In genomic region chr12:14015271-14015670, GRCm38 (mm10) we compare ENCODE assay signal across 32 mouse cellular contexts.
DNase-seq lines count a peak whose midpoint lies in the region; ATAC-seq and TF ChIP-seq lines count a peak whose summit lies in the region.
"Had no signal": no experiment of that assay in that cellular context is flagged by ENCODE, and none has a peak within 500 bp of the region (broad histone marks: within the 10 kb centered on the region; RNA-seq: fewer than 3 reads in every experiment).

No protein-coding gene starts in this region.

- no peaks in the 10 kb centered on the region for H3K9me3 ChIP-seq in hindbrain, postnatal 0 days (ENCODE audit: low read length)
- no peaks in the 10 kb centered on the region for H3K9me3 ChIP-seq in hindbrain, embryonic 11.5 days (ENCODE audit: control insufficient read depth, low read length)
- H3K9me3 ChIP-seq in lung, postnatal 0 days (ENCODE audit: low read length) = no peaks in the 10 kb centered on the region
- H3K9me3 ChIP-seq: embryonic facial prominence, embryonic 13.5 days; forebrain, embryonic 12.5 days; heart, embryonic 13.5 days; hindbrain, embryonic 13.5 days; kidney, embryonic 15.5 days; limb, embryonic 13.5 days; liver, embryonic 13.5 days; neural tube, embryonic 12.5 days had no signal

- no peak overlapping the region for H3K4me3 ChIP-seq in hindbrain, postnatal 0 days (ENCODE audit: low read length)
- no peak overlapping the region for H3K4me3 ChIP-seq in hindbrain, embryonic 11.5 days (ENCODE audit: low read depth, low read length)
- H3K4me3 ChIP-seq in lung, postnatal 0 days (ENCODE audit: low read depth, low read length) = no peak overlapping the region
- H3K4me3 ChIP-seq: embryonic facial prominence, embryonic 13.5 days; forebrain, embryonic 12.5 days; heart, embryonic 13.5 days; hindbrain, embryonic 13.5 days; kidney, embryonic 15.5 days; limb, embryonic 13.5 days; liver, embryonic 13.5 days; neural tube, embryonic 12.5 days had no signal

- H3K27ac ChIP-seq in hindbrain, postnatal 0 days = no peak overlapping the region
- H3K27ac ChIP-seq in hindbrain, embryonic 11.5 days (ENCODE audit: low read depth, low read length) = no peak overlapping the region
- H3K27ac ChIP-seq in lung, postnatal 0 days (ENCODE audit: low read length) = no peak overlapping the region
- H3K27ac ChIP-seq: embryonic facial prominence, embryonic 13.5 days; forebrain, embryonic 12.5 days; heart, embryonic 13.5 days; hindbrain, embryonic 13.5 days; kidney, embryonic 15.5 days; limb, embryonic 13.5 days; liver, embryonic 13.5 days; neural tube, embryonic 12.5 days had no signal

- H3K4me1 ChIP-seq in hindbrain, postnatal 0 days (ENCODE audit: insufficient read depth, low read length) = no peaks in the 10 kb centered on the region
- H3K4me1 ChIP-seq in hindbrain, embryonic 11.5 days (replicated peaks; ENCODE audit: control insufficient read depth, insufficient read depth, low read length) = no peaks in the 10 kb centered on the region
- H3K4me1 ChIP-seq in lung, postnatal 0 days (ENCODE audit: insufficient read depth, low read depth, low read length) = no peaks in the 10 kb centered on the region
- H3K4me1 ChIP-seq: embryonic facial prominence, embryonic 13.5 days; forebrain, embryonic 12.5 days; heart, embryonic 13.5 days; hindbrain, embryonic 13.5 days; kidney, embryonic 15.5 days; limb, embryonic 13.5 days; liver, embryonic 13.5 days; neural tube, embryonic 12.5 days had no signal

- peak; percentile 3 for DNase-seq in adrenal gland, postnatal 10 days
- DNase-seq in adrenal gland, postnatal 14 days = no peak
- peak; percentile 11 for DNase-seq in hindbrain, postnatal 0 days (ENCODE audit: low spot score)
- DNase-seq in hindbrain, embryonic 11.5 days (ENCODE audit: low spot score) = no peak
- peak; percentile 47 for DNase-seq in lung, postnatal 36 days
- DNase-seq in lung, postnatal 0 days (ENCODE audit: low spot score) = no peak
- DNase-seq in thymus, adult 18-20 months = no peak
- no peak for DNase-seq in neural tube, embryonic 10.5 days (ENCODE audit: extremely low spot score, low spot score)
- DNase-seq: cerebellum, adult 11 months; cerebellum, adult 9-10 months; forebrain, postnatal 0 days; gastrocnemius, postnatal 10 days; heart, adult 11 months; heart, postnatal 14 days; kidney, postnatal 4 days; liver, embryonic 13.5 days; lung, adult 18-20 months; lung, postnatal 10 days; right cerebral cortex, adult 18-20 months; right cerebral cortex, postnatal 4 days had no signal

- TF ChIP-seq EP300 in lung, postnatal 0 days (IDR thresholded peaks at IDR 0.05) = no peak

- no peak for TF ChIP-seq CTCF in hindbrain, postnatal 0 days (IDR thresholded peaks at IDR 0.05; ENCODE audit: low read depth)
- no peak for TF ChIP-seq CTCF in lung, postnatal 0 days (IDR thresholded peaks at IDR 0.05)

- H3K4me2 ChIP-seq in hindbrain, postnatal 0 days (ENCODE audit: low read depth, low read length) = no peak overlapping the region
- H3K4me2 ChIP-seq in hindbrain, embryonic 11.5 days (replicated peaks; ENCODE audit: low read depth, low read length) = no peak overlapping the region
- H3K4me2 ChIP-seq in lung, postnatal 0 days (replicated peaks; ENCODE audit: low read depth, low read length) = no peak overlapping the region
- H3K4me2 ChIP-seq: embryonic facial prominence, embryonic 13.5 days; forebrain, embryonic 12.5 days; heart, embryonic 13.5 days; hindbrain, embryonic 13.5 days; kidney, embryonic 15.5 days; limb, embryonic 13.5 days; liver, embryonic 13.5 days; midbrain, embryonic 11.5 days; neural tube, embryonic 12.5 days had no signal

- ATAC-seq in hindbrain, postnatal 0 days = no peak
- no peak for ATAC-seq in hindbrain, embryonic 11.5 days (ENCODE audit: low FRiP score)
- ATAC-seq in lung, postnatal 0 days = no peak
- ATAC-seq: forebrain, postnatal 0 days; intestine, postnatal 0 days; midbrain, embryonic 16.5 days; Patski had no signal

- H3K9ac ChIP-seq in hindbrain, postnatal 0 days (replicated peaks; ENCODE audit: low read length) = no peak overlapping the region
- no peak overlapping the region for H3K9ac ChIP-seq in hindbrain, embryonic 11.5 days (ENCODE audit: low read depth, low read length)
- H3K9ac ChIP-seq in lung, postnatal 0 days (replicated peaks; ENCODE audit: low read depth) = no peak overlapping the region
- H3K9ac ChIP-seq: embryonic facial prominence, embryonic 13.5 days; forebrain, embryonic 12.5 days; forebrain, postnatal 0 days; heart, embryonic 13.5 days; hindbrain, embryonic 13.5 days; kidney, embryonic 15.5 days; limb, embryonic 13.5 days; liver, embryonic 13.5 days; neural tube, embryonic 12.5 days had no signal

- no peaks in the 10 kb centered on the region for H3K27me3 ChIP-seq in hindbrain, postnatal 0 days (ENCODE audit: insufficient read depth, low read length)
- no peaks in the 10 kb centered on the region for H3K27me3 ChIP-seq in hindbrain, embryonic 11.5 days (ENCODE audit: control insufficient read depth, insufficient read depth, low read length)
- H3K27me3 ChIP-seq in lung, postnatal 0 days (replicated peaks; ENCODE audit: insufficient read depth, low read length) = no peaks in the 10 kb centered on the region
- H3K27me3 ChIP-seq: embryonic facial prominence, embryonic 13.5 days; forebrain, embryonic 12.5 days; heart, embryonic 13.5 days; hindbrain, embryonic 13.5 days; kidney, embryonic 15.5 days; limb, embryonic 13.5 days; liver, embryonic 13.5 days; neural tube, embryonic 12.5 days; Patski had no signal

- no peaks in the 10 kb centered on the region for H3K36me3 ChIP-seq in hindbrain, postnatal 0 days (ENCODE audit: insufficient read depth, low read length)
- no peaks in the 10 kb centered on the region for H3K36me3 ChIP-seq in hindbrain, embryonic 11.5 days (ENCODE audit: control insufficient read depth, insufficient read depth, low read length)
- H3K36me3 ChIP-seq in lung, postnatal 0 days (ENCODE audit: insufficient read depth, low read length) = no peaks in the 10 kb centered on the region
- H3K36me3 ChIP-seq: embryonic facial prominence, embryonic 13.5 days; forebrain, embryonic 12.5 days; G1E; heart, embryonic 13.5 days; hindbrain, embryonic 13.5 days; kidney, embryonic 15.5 days; limb, embryonic 13.5 days; liver, embryonic 13.5 days; neural tube, embryonic 12.5 days had no signal

Comparison
In these comparisons a context has a peak if more than half of its experiments do, and no peak if none do; other contexts are left out.
1. DNase-seq: peak in adrenal gland, postnatal 10 days (single experiment), hindbrain, postnatal 0 days (single experiment) and lung, postnatal 36 days (single experiment); none in adrenal gland, postnatal 14 days (single experiment), hindbrain, embryonic 11.5 days (single experiment), lung, postnatal 0 days (single experiment), thymus, adult 18-20 months (0 of 2) and neural tube, embryonic 10.5 days (single experiment).